Mouse (Mus musculus): Measurements from ENCODE around the gene Map2k1.
"Not testable (repeated sequence)": the region's sequence is repeated elsewhere in the genome, so short reads cannot be mapped to it uniquely, and the experiment has no call there.

Gene Map2k1

GRCm38 (mm10) chr9:64253021-64253904 lies at the start of gene Map2k1:
TSS of gene Map2k1 (minus strand) at chr9:64253631.
- peak; percentile 100 for DNase-seq

DNA sequence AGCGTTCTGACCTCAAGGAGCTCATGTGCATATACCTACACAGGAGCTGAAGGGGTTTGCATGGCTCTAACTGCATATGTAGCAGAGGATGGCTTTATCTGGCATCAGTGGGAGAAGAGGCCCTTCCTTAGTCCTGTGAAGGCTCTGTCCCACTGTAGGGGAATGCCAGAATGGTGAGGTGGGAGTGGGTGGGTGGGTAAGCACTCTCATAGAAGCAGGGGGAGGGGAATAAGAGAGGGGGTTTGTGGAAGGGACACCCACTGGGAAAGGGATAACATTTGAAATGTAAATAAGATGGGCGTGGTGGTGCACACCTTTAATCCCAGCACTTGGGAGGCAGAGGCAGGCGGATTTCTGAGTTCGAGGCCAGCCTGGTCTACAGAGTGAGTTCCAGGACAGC lies 49.7 kb upstream of the Map2k1 start:
- DNase-seq, result not testable (repeated sequence)

- no peak for DNase-seq
Observed at GRCm38 (mm10) chr9:64282404-64282987, 29.1 kb upstream of the Map2k1 start.

DNA sequence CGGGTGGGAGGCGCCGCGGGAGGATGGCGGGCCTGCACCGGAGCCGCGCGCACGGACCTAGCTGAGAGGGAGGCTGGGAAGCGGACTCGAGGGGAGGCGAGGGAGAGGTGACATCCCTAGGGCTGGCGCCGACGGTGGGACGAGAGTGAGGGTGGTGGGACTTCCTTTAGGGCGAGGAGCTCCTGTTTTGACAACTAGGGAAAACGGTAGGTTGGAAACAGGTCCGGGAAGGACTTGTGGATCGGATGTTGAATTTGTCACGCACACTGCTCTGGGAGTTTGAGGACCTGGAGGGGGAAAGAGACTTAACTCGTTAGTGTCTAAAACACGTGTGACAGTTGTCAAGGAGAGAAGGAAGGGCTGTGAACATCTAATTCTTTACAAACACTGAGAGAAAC lies 28.3 kb upstream of the Map2k1 start:
- no peak for DNase-seq

DNA sequence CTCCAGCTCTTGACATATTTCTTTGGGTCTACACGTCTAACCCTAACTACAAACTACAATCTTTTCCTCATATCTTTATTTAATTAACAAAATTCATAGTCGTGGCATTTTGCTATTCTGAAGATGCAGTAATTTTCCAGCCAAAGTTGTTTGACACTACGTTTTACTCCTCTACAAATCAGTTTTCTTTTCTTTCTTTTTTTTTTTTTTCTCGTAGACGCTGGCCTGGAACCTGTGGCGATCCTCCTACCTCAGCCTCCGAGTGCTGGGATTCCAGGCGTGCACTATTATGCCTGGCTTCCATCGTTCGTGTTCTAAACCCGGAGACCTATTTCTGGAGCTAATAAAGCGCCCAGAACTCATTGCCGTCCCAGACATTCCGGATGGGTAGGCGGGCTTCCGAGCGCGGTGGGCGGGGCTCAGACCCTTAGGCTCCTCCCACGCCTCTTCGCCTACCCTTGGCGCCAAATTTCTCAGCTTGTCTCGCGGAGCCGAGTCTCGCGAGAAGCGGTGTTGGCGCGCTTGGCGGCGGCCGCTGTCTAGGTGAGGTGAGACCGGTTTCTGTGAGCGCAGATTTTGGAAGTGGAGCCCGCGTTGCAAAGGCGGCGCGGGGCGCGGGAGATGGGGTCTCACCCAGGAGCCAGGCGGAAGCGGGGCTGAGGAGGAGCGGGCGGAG lies 27.8 kb upstream of the Map2k1 start, which contains the start of gene Tipin:
Gene Tipin (plus strand): TSS at position 477 of the 676 bp plus-strand sequence.
- DNase-seq, result peak; percentile 95 to 96

DNA sequence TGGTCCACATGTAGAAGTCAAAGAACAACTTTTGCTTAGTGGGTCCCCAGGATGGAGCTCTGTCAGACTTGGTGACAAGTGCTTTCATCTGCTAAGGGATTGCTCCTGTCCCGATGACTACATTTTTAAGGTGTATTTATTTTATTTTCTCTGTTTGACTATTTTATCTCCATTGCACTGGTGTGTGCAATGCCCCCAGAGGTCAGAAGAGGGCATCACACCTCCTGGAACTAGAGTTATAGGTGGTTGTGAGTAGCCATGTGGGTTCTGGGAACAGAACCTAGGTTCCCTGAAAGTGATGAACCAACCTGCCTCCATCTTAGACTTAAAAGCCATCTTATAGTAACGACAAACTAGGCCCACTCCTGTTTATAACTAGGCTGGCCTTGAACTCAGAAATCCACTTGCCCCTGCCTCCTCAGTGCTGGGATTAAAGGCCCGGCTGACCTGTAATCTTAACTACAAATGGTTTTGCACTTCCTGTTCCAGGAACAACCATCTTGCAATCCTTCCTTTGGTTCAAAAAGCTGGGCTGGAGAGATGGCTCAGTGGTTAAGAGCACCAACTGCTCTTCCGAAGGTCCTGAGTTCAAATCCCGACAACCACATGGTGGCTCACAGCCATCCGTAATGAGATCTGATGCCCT lies 25.4 kb upstream of the Map2k1 start:
- DNase-seq, result no peak

DNA sequence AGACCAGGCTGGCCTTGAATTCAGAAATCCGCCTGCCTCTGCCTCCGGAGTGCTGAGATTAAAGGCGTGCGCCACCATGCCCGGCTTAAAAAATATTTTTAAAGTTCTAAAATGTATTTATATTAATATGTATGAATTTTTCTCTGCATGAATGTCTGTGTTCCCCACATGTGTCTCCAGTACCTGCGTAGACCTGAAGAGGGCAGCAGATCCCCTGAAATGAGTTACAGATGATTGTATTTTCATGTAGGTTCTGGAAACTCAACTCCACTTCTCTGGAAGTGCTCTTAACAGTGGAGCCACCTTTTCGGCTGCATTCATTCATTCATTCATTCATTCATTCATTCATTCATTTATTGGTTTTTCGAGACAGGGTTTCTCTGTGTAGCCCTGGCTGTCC lies 24.3 kb upstream of the Map2k1 start:
- DNase-seq, result peak; percentile 61 to 72

DNA sequence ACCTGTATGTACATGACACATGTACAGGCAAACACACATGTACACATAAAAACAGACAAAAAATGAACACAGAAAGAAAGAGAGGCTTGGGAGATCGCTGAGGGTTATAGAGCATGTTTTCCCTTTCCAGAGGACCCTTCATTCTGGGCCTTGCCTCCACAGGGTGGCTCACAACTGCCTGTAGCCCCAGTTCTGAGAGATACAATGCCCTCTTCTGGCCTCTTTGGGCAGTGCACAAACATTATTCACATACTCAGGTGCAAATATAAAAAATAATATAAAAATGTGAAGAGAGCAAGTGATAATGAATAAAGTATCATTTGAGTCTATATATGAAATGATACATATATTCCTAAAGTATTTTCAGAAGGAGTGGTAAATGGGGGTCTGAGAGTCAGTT lies 21.5 kb upstream of the Map2k1 start:
- DNase-seq, result no peak

DNA sequence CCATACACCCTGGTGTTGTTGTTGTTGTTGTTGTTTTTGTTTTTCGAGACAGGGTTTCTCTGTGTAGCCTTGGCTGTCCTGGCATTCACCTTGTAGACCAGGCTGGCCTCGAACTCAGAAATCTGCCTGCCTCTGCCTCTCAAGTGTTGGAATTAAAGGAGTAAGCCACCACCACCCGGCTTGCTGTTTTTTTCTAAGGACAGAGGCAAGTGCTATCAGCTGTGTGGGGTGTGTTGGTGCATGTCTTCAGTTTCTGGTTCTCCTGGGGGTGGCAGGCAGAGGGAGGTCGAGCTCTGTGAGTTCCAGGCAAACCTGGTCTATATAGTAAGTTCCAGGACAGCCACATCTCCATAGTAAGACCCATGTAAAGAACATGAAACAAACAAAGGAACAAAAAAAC lies 20.9 kb upstream of the Map2k1 start:
- DNase-seq, result no peak

GRCm38 (mm10) chr9:64273757-64274156 lies 20.3 kb upstream of the Map2k1 start:
- no peak for DNase-seq

- DNase-seq, result peak; percentile 13 to 16
Observed at GRCm38 (mm10) chr9:64272611-64273010, 19.2 kb upstream of the Map2k1 start.

DNA sequence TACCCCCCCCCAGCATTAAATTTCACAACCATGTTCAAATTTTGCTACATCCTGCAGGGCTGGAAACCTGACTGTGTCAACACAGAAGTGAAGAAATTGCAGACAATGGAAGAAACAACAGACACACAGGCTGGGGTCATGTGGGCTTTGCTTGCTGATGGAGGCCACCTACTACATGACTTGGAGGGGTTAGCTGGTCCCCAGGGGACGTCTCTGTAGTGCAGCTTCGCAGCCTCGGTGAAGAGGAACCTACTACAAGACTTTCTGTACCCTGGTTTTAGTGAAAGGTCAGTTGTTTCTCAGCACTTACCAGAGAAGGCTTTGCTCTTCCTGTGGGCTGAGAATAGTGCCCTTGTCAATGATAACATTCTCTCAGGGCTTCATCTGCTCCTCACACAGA lies 17.8 kb upstream of the Map2k1 start:
- DNase-seq, result no peak

- DNase-seq, result not testable (repeated sequence)
Observed at GRCm38 (mm10) chr9:64268836-64269235, 15.4 kb upstream of the Map2k1 start.

DNA sequence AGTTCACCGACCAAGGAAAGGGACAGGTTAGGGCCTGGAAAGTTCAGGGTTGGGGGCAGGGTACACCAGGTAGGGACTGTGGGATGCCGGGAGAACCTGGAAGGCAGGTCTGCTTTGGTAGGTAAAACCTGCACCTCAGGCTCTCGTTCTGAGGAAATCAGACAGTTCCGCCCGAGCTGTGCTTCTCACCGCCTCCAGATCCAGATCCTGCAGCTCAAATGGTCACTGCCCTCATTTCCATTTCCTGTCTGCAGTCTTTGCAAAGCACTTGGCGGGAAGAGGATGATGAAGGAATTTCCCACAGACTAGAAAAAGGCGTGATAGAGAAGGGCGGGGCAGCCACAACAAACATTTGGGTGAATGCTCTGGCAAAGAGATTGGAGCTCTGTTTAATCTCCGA lies 14.8 kb upstream of the Map2k1 start:
- DNase-seq, result no peak

DNA sequence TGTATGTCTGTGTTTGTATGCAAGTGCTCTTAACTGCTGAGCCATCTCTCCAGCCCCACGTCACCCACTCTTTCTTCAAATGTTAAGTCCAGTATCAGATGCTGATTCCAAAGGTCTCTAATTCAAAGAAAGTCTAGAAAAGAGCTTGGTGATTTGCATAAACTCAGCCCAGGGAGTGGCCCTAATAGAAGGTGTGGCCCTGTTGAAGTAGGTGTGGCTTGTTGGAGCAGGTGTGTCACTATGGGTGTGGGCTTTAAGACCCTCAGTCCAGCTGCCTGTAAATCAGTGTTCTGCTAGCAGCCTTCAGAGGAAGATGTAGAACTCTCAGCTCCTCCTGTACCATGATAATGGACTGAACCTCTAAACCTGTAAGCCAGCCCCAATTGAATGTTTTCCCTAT lies 13.8 kb upstream of the Map2k1 start:
- no peak for DNase-seq

GRCm38 (mm10) chr9:64264813-64265212 lies 11.4 kb upstream of the Map2k1 start:
- DNase-seq, result no peak

GRCm38 (mm10) chr9:64261023-64261422 lies 7.6 kb upstream of the Map2k1 start:
- no peak for DNase-seq

GRCm38 (mm10) chr9:64259906-64260305 lies 6.5 kb upstream of the Map2k1 start:
- no peak for DNase-seq

DNA sequence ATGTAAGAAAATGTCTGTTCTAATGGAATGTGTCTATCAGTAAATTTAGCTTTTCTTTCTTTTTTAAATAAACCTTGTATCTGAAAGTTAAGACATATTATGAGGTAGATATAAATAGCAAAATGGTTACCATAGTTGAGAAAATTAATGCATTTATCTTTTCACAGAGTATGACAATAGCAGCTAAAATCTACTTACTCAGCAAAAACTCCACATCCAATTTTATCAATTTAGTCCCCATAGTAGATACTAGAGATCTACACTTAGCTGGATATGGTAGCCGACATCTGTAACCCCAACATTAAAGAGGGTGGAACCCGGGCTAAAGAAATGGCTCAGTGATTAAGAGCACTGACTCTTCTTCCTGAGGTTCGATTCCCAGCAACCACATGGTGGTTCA lies 2.8 kb upstream of the Map2k1 start:
- no peak for DNase-seq

DNA sequence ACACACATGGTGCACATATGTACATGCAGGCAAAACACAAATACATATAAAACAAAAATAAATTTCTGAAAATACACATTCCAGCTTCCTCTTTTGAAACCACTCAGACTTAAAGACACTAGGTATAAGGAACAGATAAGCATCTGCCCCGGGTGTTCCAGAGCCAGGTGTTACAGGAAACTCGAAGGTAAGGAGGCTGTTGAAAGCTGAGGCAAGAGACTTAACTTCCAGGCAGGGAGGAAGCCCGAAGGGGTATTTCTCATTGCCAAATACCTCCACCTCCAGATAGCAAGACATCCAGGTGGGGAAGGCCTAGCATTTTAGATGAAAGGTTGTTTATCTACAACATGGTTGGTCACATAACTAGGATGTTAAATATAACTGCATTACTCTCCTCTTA lies 2.0 kb upstream of the Map2k1 start:
- DNase-seq, result no peak

- peak; percentile 5 to 31 for DNase-seq
Observed at GRCm38 (mm10) chr9:64252591-64253020, 825 bp downstream of the Map2k1 start.

GRCm38 (mm10) chr9:64250111-64250730 lies 3.2 kb downstream of the Map2k1 start:
- no peak for DNase-seq

DNA sequence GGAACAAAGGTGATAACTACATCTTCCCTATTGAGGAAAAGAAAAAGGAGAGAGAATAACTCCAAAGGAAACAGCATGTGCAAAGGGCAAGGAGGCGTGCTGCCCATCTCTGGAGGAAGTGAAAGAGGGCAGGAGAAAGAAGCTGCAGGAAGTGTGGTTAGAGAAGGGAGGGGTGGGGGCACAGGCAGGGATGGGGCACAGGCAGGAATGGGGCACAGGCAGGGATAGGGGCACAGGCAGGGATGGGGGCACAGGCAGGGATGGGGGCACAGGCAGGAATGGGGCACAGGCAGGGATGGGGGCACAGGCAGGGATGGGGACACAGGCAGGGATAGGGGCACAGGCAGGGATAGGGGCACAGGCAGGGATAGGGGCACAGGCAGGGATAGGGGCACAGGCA lies 4.1 kb downstream of the Map2k1 start:
- peak; percentile 4 to 22 for DNase-seq
